Mouse (Mus musculus) cerebellum, adult 2 months (tissue): Measurements from ENCODE around the gene Ttc17.

ENCODE experiments used
- CTCF ChIP-seq: fragments of 200-500 bp; IDR thresholded peaks from 2 replicates; pipeline ENCODE4 v1.5.1; 2011; ENCODE audit warnings: low read depth, mild to moderate bottlenecking, control low read depth, low read length, moderate library complexity, borderline replicate concordance; ENCODE audit not compliant: insufficient read depth
- POLR2A ChIP-seq: fragments of 200-500 bp; IDR thresholded peaks from 2 replicates; pipeline ENCODE4 v1.6.1; 2011; ENCODE audit warnings: low read length, control low read depth, borderline replicate concordance; ENCODE audit not compliant: insufficient read depth

GRCm38 (mm10) chr2:94402096-94402495, 4.4 kb downstream of the Ttc17 start:
- no peak for TF ChIP-seq POLR2A
- TF ChIP-seq CTCF: no peak
